Mouse (Mus musculus) cerebellum, adult 2 months (tissue): ENCODE results near the gene Spin1. TPM values are rescaled to one million over a fixed set of nuclear protein-coding genes. Genes with fewer than 3 reads are reported as not detected.
"Not testable (repeated sequence)": the region's sequence is repeated elsewhere in the genome, so short reads cannot be mapped to it uniquely, and the experiment has no call there.

Experiments
- DNase-seq, 2 experiments: peaks; one replicate each; pipeline ENCODE4 v3.0.0; 2021
- H3K27ac ChIP-seq: fragments of 200-500 bp; 2 replicates; pipeline ENCODE4 v1.5.1; 2012; ENCODE audit warnings: low read length, control low read depth, inconsistent platforms; ENCODE audit not compliant: insufficient read depth
- H3K27me3 ChIP-seq: fragments of 200-500 bp; 2 replicates; pipeline ENCODE4 v1.6.1; 2012; ENCODE audit warnings: inconsistent platforms, mild to moderate bottlenecking, low read length, moderate library complexity; ENCODE audit not compliant: control insufficient read depth, insufficient read depth
- H3K4me1 ChIP-seq: fragments of 200-500 bp; 2 replicates; pipeline ENCODE4 v1.6.1; 2011; ENCODE audit warnings: low read length; ENCODE audit not compliant: control insufficient read depth, insufficient read depth
- H3K4me3 ChIP-seq: fragments of 200-500 bp; replicated peaks from 2 replicates; pipeline ENCODE3; 2011; ENCODE audit warnings: mild to moderate bottlenecking, low read depth, low read length, control low read depth; ENCODE audit not compliant: insufficient read depth
- CTCF ChIP-seq: fragments of 200-500 bp; IDR thresholded peaks from 2 replicates; pipeline ENCODE4 v1.5.1; 2011; ENCODE audit warnings: low read depth, mild to moderate bottlenecking, control low read depth, low read length, moderate library complexity, borderline replicate concordance; ENCODE audit not compliant: insufficient read depth
- POLR2A ChIP-seq: fragments of 200-500 bp; IDR thresholded peaks from 2 replicates; pipeline ENCODE4 v1.6.1; 2011; ENCODE audit warnings: low read length, control low read depth, borderline replicate concordance; ENCODE audit not compliant: insufficient read depth
- WGBS: fragments of 180-500 bp; shearing (Covaris S2); methylation state at CpG from one replicate; pipeline ENCODE4 v1.1.7; 2018; 5-methylcytosine and 5-hydroxymethylcytosine counted together
- polyA plus RNA-seq: library from polyadenylated mRNA; depleted of rRNA; stranded (reverse); fragments of >200 nt; gene quantifications from 2 replicates; pipeline ENCODE4 v1.2.3, GENCODE M21; 2012

Gene Spin1
- polyA plus RNA-seq, 1 experiment: 68.0 TPM

GRCm38 (mm10) chr13:51109517-51109916, 8.8 kb downstream of the Spin1 start:
- TF ChIP-seq POLR2A (no peak), CTCF (no peak)
- Histone ChIP-seq H3K4me3 (no peak overlapping the region), H3K27me3 (no peaks in the 10 kb centered on the region), H3K4me1 (no peaks in the 10 kb centered on the region), H3K27ac (no peak overlapping the region)
- DNase-seq: no peak
- WGBS: 95% methylated on average over 2 of the region's 2 CpGs

DNA sequence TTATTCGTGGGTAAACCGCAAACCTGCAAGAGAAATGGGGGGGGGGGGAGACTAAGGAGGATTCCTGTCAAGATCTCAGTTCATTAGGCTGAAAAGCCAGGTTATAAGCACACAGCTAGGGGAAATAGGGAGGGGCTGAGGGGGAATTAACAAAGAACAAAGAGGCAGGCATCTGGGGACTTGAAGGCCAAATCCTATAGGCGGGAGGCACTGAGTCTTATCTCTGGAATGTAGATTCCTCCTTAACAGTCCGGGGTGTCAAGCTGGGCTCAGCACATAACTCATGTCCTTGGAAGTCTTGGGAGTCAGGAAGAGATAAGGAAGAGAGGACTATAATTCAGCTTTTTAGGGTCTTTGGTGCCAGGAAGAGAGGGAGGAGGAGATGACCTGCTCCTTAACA, 13.7 kb downstream of the Spin1 start:
- 93% methylated on average over 4 of the region's 4 CpGs for WGBS
- not testable (repeated sequence) for H3K27ac ChIP-seq, H3K4me1 ChIP-seq, H3K27me3 ChIP-seq, H3K4me3 ChIP-seq, DNase-seq

DNA sequence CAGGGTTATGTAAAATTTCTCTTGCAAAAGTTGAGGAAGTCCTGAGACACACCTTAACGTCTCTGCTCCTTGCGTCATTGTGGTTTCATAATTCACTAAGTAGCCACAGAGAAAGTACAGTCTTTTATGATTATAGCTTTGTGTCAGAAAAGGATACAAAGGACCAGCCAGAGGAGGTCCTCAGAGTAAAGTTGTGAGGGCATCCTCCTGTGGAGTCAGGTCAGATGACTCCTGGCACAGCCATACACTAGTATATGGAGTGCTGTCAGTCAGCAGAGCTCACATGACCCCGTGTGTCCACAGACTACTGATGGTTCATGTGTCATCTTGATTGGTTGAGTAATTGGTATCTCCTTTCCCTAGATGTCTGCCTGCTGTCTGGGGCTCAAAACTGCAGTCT, 15.1 kb downstream of the Spin1 start:
- TF ChIP-seq POLR2A (no peak), CTCF (no peak)
- 48% methylated on average over 3 of the region's 3 CpGs for WGBS
- Histone ChIP-seq H3K4me1 (peaks cover 6% of the 10 kb centered on the region; the same call in 1 of the 2 replicates), H3K27me3 (no peaks in the 10 kb centered on the region), H3K4me3 (no peak overlapping the region), H3K27ac (no peak overlapping the region)
- DNase-seq: no peak

GRCm38 (mm10) chr13:51120734-51121133, 20.1 kb downstream of the Spin1 start:
- H3K4me1 ChIP-seq: peaks cover 9% of the 10 kb centered on the region
- DNase-seq: no peak
- no peak overlapping the region for H3K27ac ChIP-seq
- TF ChIP-seq POLR2A (no peak), CTCF (no peak)
- H3K4me3 ChIP-seq: no peak overlapping the region
- H3K27me3 ChIP-seq: no peaks in the 10 kb centered on the region
- WGBS: 16% methylated on average over 4 of the region's 4 CpGs

DNA sequence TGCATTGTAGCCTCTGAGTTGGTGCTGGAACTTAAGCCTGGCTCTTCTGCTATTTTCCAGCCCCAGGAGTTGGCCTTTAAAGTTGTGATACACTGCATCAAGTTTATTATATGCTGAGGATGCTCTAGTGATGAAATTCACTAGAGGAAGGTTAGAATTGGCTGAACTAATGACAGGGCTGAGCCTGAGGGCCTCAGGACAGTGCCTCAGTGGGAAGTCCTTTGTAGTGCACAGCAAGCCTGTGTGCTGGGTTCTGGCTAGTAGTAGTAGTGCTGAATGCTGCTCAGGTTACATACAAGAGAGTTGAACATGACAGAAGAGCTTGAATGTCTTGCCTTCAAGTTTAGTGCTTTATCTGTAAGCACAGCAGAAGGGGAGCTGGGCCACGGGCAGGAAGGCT, 21.3 kb downstream of the Spin1 start:
- no peaks in the 10 kb centered on the region for H3K27me3 ChIP-seq
- 26% methylated on average over 1 of the region's 1 CpGs for WGBS
- H3K4me1 ChIP-seq: peaks cover 9% of the 10 kb centered on the region
- no peak for DNase-seq
- TF ChIP-seq POLR2A (no peak), CTCF (no peak)
- H3K4me3 ChIP-seq: no peak overlapping the region
- no peak overlapping the region for H3K27ac ChIP-seq

GRCm38 (mm10) chr13:51122771-51123170, 22.1 kb downstream of the Spin1 start:
- Histone ChIP-seq H3K4me3 (no peak overlapping the region), H3K4me1 (peaks cover 10% of the 10 kb centered on the region), H3K27ac (no peak overlapping the region), H3K27me3 (no peaks in the 10 kb centered on the region)
- 75% methylated on average over 8 of the region's 8 CpGs for WGBS
- no peak for DNase-seq
- TF ChIP-seq POLR2A (no peak), CTCF (no peak)

DNA sequence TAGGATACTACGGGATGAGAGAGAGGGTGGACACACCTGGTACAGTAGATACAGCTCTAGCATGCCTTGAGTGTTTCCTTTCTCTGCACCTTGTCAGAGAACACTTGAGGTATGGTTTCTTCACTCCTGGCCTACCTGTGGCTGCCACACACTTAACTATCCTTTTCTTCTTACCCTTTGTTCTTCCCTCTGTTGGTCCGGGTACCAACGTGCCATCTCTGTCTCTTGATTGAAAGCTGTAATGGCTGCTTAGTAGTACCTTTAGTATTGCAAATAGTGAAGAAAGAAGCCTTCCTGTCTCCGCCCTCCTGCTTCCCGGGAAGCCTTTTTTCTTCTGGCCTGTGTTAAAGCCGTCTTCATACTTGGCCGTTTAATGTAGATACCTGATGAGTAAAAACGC, 24.7 kb downstream of the Spin1 start:
- H3K27me3 ChIP-seq: no peaks in the 10 kb centered on the region
- H3K4me1 ChIP-seq: peaks cover 9% of the 10 kb centered on the region
- WGBS: 72% methylated on average over 8 of the region's 8 CpGs
- DNase-seq: no peak
- no peak overlapping the region for H3K27ac ChIP-seq
- no peak for TF ChIP-seq POLR2A
- H3K4me3 ChIP-seq: no peak overlapping the region

DNA sequence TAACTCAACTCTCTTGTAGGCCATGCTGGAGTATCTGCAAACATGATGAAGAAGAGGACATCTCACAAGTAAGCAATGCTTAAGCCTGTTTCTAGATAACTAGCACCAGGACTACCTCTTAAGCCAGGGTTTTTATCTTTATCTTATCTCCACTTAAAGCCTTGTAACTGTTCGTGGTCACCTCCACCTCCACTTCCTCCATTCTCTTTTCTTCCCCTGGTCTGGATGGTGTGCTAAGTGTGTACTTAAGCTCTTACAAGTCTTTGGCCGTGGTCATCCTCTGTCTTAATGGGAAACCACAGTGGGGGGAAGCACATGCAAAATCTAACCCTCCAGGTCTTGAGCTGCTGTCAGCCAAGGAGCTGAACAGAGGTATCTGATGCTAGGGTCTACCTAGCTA, 27.2 kb downstream of the Spin1 start:
- Histone ChIP-seq H3K4me1 (peaks cover 7% of the 10 kb centered on the region), H3K27ac (no peak overlapping the region), H3K4me3 (no peak overlapping the region), H3K27me3 (no peaks in the 10 kb centered on the region)
- DNase-seq: no peak
- no peak for TF ChIP-seq CTCF
- no peak for TF ChIP-seq POLR2A
- WGBS: 76% methylated on average over 2 of the region's 2 CpGs

DNA sequence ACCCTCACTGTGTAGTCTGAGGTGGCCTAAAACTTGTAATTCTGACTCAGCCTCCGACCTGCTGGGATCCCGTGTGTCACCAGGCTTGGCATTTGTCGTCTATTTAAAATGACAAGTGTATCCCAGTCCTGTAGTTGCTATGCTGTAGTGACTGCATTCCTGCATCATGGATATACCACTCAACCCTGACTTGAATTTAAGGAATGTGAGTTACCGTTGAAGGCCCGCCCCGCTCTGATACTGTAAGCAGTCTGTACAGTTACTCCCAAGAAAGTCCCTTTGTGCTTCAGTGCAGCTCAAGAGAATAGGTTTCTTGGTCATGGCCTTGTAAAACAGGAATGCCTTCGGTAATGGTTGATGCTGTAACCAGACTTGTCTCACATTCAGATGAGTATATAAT, 27.7 kb downstream of the Spin1 start:
- H3K4me1 ChIP-seq: peaks cover 4% of the 10 kb centered on the region; the same call in 1 of the 2 replicates
- peak in 1 of 2 experiments; percentile 44 for DNase-seq
- no peak overlapping the region for H3K27ac ChIP-seq
- WGBS: 65% methylated on average over 7 of the region's 7 CpGs
- no peak for TF ChIP-seq POLR2A
- no peak for TF ChIP-seq CTCF
- no peaks in the 10 kb centered on the region for H3K27me3 ChIP-seq
- H3K4me3 ChIP-seq: no peak overlapping the region
